Mouse (Mus musculus): Measurements from ENCODE around the gene Abcc8. TPM values are rescaled to one million over a fixed set of nuclear protein-coding genes. Genes with fewer than 3 reads are reported as not detected.

Gene Abcc8
- not detected in 2 replicates for polyA plus RNA-seq (2012; ENCODE audit: insufficient read depth, insufficient read length, low replicate concordance, missing spikeins)

GRCm38 (mm10) chr7:46179431-46180275, at the start of gene Abcc8:
Abcc8 (minus strand) TSS chr7:46180033.
- no peak within 1 kb of the TSS for H3K27ac ChIP-seq (ENCODE audit: insufficient read depth, low read depth, low read length)
- TF ChIP-seq CTCF (IDR thresholded peaks at IDR 0.05; ENCODE audit: insufficient read depth, low read depth, low read length) (no peak), POLR2A (IDR thresholded peaks at IDR 0.05; ENCODE audit: insufficient read depth, low read depth, low read length) (peak; percentile 32; the same call in 1 of the 2 replicates)
- WGBS, result 1% methylated on average over 73 of the region's 75 CpGs
- peak within 1 kb of the TSS; percentile 60 for H3K4me3 ChIP-seq (ENCODE audit: insufficient read depth, low read depth, low read length)
- H3K4me1 ChIP-seq (ENCODE audit: control insufficient read depth, insufficient read depth, low read length), result peaks cover 10% of the 10 kb centered on the region; the same call in 1 of the 2 replicates

- H3K27ac ChIP-seq (ENCODE audit: insufficient read depth, low read depth, low read length), result no peak overlapping the region
- H3K4me3 ChIP-seq (ENCODE audit: insufficient read depth, low read depth, low read length), result no peak overlapping the region
- H3K4me1 ChIP-seq (ENCODE audit: control insufficient read depth, insufficient read depth, low read length), result peaks cover 6% of the 10 kb centered on the region; the same call in 1 of the 2 replicates
- TF ChIP-seq POLR2A (IDR thresholded peaks at IDR 0.05; ENCODE audit: insufficient read depth, low read depth, low read length) (no peak), CTCF (IDR thresholded peaks at IDR 0.05; ENCODE audit: insufficient read depth, low read depth, low read length) (no peak)
- 65% methylated on average over 4 of the region's 4 CpGs for WGBS
Observed at GRCm38 (mm10) chr7:46226936-46227335, 47.1 kb upstream of the Abcc8 start.

- H3K27ac ChIP-seq (ENCODE audit: insufficient read depth, low read depth, low read length), result no peak overlapping the region
- TF ChIP-seq POLR2A (IDR thresholded peaks at IDR 0.05; ENCODE audit: insufficient read depth, low read depth, low read length), result no peak
- TF ChIP-seq CTCF (IDR thresholded peaks at IDR 0.05; ENCODE audit: insufficient read depth, low read depth, low read length), result peak; percentile 68; the same call in 1 of the 2 replicates
- no peak overlapping the region for H3K4me3 ChIP-seq (ENCODE audit: insufficient read depth, low read depth, low read length)
- WGBS, result 49% methylated on average over 7 of the region's 7 CpGs
- peaks cover 6% of the 10 kb centered on the region; the same call in 1 of the 2 replicates for H3K4me1 ChIP-seq (ENCODE audit: control insufficient read depth, insufficient read depth, low read length)
Observed at GRCm38 (mm10) chr7:46226253-46226652, 46.4 kb upstream of the Abcc8 start.

- H3K4me3 ChIP-seq (ENCODE audit: insufficient read depth, low read depth, low read length), result no peak overlapping the region
- no peak overlapping the region for H3K27ac ChIP-seq (ENCODE audit: insufficient read depth, low read depth, low read length)
- 81% methylated on average over 8 of the region's 8 CpGs for WGBS
- no peak for TF ChIP-seq POLR2A (IDR thresholded peaks at IDR 0.05; ENCODE audit: insufficient read depth, low read depth, low read length)
- peaks cover 10% of the 10 kb centered on the region for H3K4me1 ChIP-seq (ENCODE audit: control insufficient read depth, insufficient read depth, low read length)
Observed at GRCm38 (mm10) chr7:46220591-46221129, 40.8 kb upstream of the Abcc8 start.

- WGBS, result 31% methylated on average over 11 of the region's 11 CpGs
- H3K4me3 ChIP-seq (ENCODE audit: insufficient read depth, low read depth, low read length), result no peak overlapping the region
- peaks cover 10% of the 10 kb centered on the region for H3K4me1 ChIP-seq (ENCODE audit: control insufficient read depth, insufficient read depth, low read length)
- no peak for TF ChIP-seq CTCF (IDR thresholded peaks at IDR 0.05; ENCODE audit: insufficient read depth, low read depth, low read length)
- no peak for TF ChIP-seq POLR2A (IDR thresholded peaks at IDR 0.05; ENCODE audit: insufficient read depth, low read depth, low read length)
- no peak overlapping the region for H3K27ac ChIP-seq (ENCODE audit: insufficient read depth, low read depth, low read length)
Observed at GRCm38 (mm10) chr7:46218415-46218814, 38.6 kb upstream of the Abcc8 start.

GRCm38 (mm10) chr7:46216481-46216880, 36.6 kb upstream of the Abcc8 start:
- 56% methylated on average over 2 of the region's 2 CpGs for WGBS
- Histone ChIP-seq H3K27ac (ENCODE audit: insufficient read depth, low read depth, low read length) (no peak overlapping the region), H3K4me3 (ENCODE audit: insufficient read depth, low read depth, low read length) (no peak overlapping the region), H3K4me1 (ENCODE audit: control insufficient read depth, insufficient read depth, low read length) (peaks cover 10% of the 10 kb centered on the region)
- TF ChIP-seq CTCF (IDR thresholded peaks at IDR 0.05; ENCODE audit: insufficient read depth, low read depth, low read length) (no peak), POLR2A (IDR thresholded peaks at IDR 0.05; ENCODE audit: insufficient read depth, low read depth, low read length) (no peak)

- WGBS, result 79% methylated on average over 6 of the region's 6 CpGs
- Histone ChIP-seq H3K4me1 (ENCODE audit: control insufficient read depth, insufficient read depth, low read length) (peaks cover 3% of the 10 kb centered on the region; the same call in 1 of the 2 replicates), H3K27ac (ENCODE audit: insufficient read depth, low read depth, low read length) (no peak overlapping the region), H3K4me3 (ENCODE audit: insufficient read depth, low read depth, low read length) (no peak overlapping the region)
- TF ChIP-seq CTCF (IDR thresholded peaks at IDR 0.05; ENCODE audit: insufficient read depth, low read depth, low read length), result no peak
- TF ChIP-seq POLR2A (IDR thresholded peaks at IDR 0.05; ENCODE audit: insufficient read depth, low read depth, low read length), result no peak
Observed at GRCm38 (mm10) chr7:46210276-46210675, 30.4 kb upstream of the Abcc8 start.

GRCm38 (mm10) chr7:46208131-46208530, 28.3 kb upstream of the Abcc8 start:
- 86% methylated on average over 8 of the region's 8 CpGs for WGBS
- TF ChIP-seq CTCF (IDR thresholded peaks at IDR 0.05; ENCODE audit: insufficient read depth, low read depth, low read length) (no peak), POLR2A (IDR thresholded peaks at IDR 0.05; ENCODE audit: insufficient read depth, low read depth, low read length) (no peak)
- no peak overlapping the region for H3K27ac ChIP-seq (ENCODE audit: insufficient read depth, low read depth, low read length)
- H3K4me1 ChIP-seq (ENCODE audit: control insufficient read depth, insufficient read depth, low read length), result peaks cover 3% of the 10 kb centered on the region; the same call in 1 of the 2 replicates
- H3K4me3 ChIP-seq (ENCODE audit: insufficient read depth, low read depth, low read length), result no peak overlapping the region

- TF ChIP-seq CTCF (IDR thresholded peaks at IDR 0.05; ENCODE audit: insufficient read depth, low read depth, low read length) (no peak), POLR2A (IDR thresholded peaks at IDR 0.05; ENCODE audit: insufficient read depth, low read depth, low read length) (no peak)
Observed at GRCm38 (mm10) chr7:46204775-46205174, 24.9 kb upstream of the Abcc8 start.

More at GRCm38 (mm10) chr7:46204775-46205174, 24.9 kb upstream of the Abcc8 start:
- Histone ChIP-seq H3K4me1 (ENCODE audit: control insufficient read depth, insufficient read depth, low read length) (peaks cover under 1% of the 10 kb centered on the region; the same call in 1 of the 2 replicates), H3K27ac (ENCODE audit: insufficient read depth, low read depth, low read length) (no peak overlapping the region), H3K4me3 (ENCODE audit: insufficient read depth, low read depth, low read length) (no peak overlapping the region)
- 68% methylated on average over 6 of the region's 6 CpGs for WGBS

Measured in olfactory bulb, adult 2 months (tissue).